Mouse (Mus musculus): ENCODE data around the gene Vasp. TPM values are rescaled to one million over a fixed set of nuclear protein-coding genes. Genes with fewer than 3 reads are reported as not detected.

Vasp gene
- polyA plus RNA-seq, 1 experiment from 2014 or later = 70.0 TPM

DNA sequence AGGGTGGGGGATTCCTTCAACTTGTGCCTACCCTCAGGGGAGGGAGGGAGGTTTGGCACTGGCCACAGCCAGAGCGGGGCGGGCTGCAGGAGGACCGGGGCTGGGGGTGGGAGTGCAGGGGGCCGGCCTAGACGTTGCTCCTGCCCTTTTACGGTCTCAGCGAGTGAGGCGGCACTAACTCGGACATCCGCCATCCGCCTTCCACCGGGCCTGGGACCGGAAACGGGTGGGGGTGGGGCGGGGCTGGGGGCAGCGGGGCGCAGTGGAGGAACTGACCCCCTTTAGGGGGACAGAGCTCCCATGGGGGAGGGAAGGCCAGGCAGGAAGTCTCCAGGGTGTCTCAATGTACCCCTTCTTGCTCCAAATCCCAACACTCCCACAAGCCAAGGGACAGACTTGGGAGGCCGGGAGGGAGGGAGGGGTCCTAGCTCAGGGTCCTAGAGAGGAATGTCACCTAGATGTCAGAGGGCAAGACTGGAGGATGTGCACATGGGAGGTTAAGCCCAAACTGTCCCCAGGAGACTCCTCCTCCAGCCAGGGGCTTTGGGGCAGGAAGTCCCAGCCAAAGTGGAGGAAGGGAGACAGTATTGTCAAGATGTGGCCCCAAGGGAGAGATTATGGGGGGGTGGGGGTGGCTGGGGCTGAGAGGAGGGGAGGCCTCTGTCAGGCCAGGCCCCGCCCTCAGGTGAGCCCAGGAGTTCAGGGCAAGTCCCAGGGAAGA is 1.7 kb downstream of the Vasp start:
- Histone ChIP-seq H3K4me3 (ENCODE audit: low read depth, low read length) (peak overlapping the region; percentile 83), H3K27ac (replicated peaks; ENCODE audit: low read depth, low read length) (peak overlapping the region; percentile 87), H3K4me2 (ENCODE audit: low read depth, low read length) (peak overlapping the region; percentile 98), H3K36me3 (ENCODE audit: control insufficient read depth, insufficient read depth, low read length) (peaks cover 16% of the 10 kb centered on the region), H3K9me3 (ENCODE audit: control insufficient read depth, low read length) (no peaks in the 10 kb centered on the region), H3K27me3 (replicated peaks; ENCODE audit: control insufficient read depth, insufficient read depth, low read length) (no peaks in the 10 kb centered on the region), H3K9ac (ENCODE audit: low read depth, low read length) (peak overlapping the region; percentile 81), H3K4me1 (ENCODE audit: control insufficient read depth, insufficient read depth, low read length) (peaks cover 14% of the 10 kb centered on the region; the same call in 1 of the 2 replicates)
- WGBS = 0% methylated on average over 2 of the region's 19 CpGs
- ATAC-seq (ENCODE audit: low read depth) (peak; percentile 34; the same call in 1 of the 2 replicates), DNase-seq (ENCODE audit: low spot score) (peak; percentile 75)

DNA sequence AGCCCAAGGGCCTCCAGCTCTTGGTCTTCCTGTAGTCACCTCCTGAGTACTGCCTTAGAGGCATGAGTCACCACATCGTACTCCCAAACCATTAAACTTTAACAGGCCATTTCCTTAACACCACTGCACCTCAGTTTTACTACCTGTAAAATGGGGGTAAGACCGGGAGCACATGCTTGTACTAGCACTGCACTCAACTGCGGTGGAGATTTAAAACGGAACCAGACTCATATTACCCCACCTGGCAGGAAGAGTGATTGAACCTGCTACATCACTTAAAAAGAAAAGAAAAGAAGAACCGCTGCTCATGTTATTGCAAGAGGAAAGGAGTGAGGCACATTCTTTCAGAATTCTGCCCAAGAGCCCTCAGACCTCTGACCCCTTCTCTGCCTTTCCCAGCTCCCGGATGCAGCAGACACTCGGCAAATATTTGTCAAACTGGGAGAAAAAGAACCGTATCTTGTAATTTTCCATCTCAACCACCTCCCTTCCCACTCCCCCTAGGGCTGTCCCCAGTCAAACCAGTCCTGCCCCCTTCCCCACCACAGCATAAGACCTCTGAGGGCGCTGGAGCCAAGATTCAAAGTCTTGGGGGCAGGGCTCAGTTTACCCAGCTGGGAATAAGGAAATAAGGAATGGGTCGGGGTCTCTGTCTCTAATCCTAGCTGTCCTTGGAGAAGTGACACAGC is 2.5 kb downstream of the Vasp start:
- Histone ChIP-seq H3K27me3 (replicated peaks; ENCODE audit: control insufficient read depth, insufficient read depth, low read length) (no peaks in the 10 kb centered on the region), H3K9ac (ENCODE audit: low read depth, low read length) (peak overlapping the region; percentile 81), H3K4me3 (ENCODE audit: low read depth, low read length) (peak overlapping the region; percentile 83), H3K4me2 (ENCODE audit: low read depth, low read length) (peak overlapping the region; percentile 98), H3K4me1 (ENCODE audit: control insufficient read depth, insufficient read depth, low read length) (peaks cover 14% of the 10 kb centered on the region; the same call in 1 of the 2 replicates), H3K27ac (replicated peaks; ENCODE audit: low read depth, low read length) (peak overlapping the region; percentile 87), H3K36me3 (ENCODE audit: control insufficient read depth, insufficient read depth, low read length) (peaks cover 24% of the 10 kb centered on the region), H3K9me3 (ENCODE audit: control insufficient read depth, low read length) (no peaks in the 10 kb centered on the region)
- DNase-seq (ENCODE audit: low spot score) (no peak), ATAC-seq (ENCODE audit: low read depth) (no peak)
- 29% methylated on average over 10 of the region's 10 CpGs for WGBS

GRCm38 (mm10) chr7:19267051-19267450 is 4.6 kb downstream of the Vasp start:
- H3K9me3 ChIP-seq (ENCODE audit: control insufficient read depth, low read length) = no peaks in the 10 kb centered on the region
- no peak for ATAC-seq (ENCODE audit: low read depth)
- WGBS = 62% methylated on average over 10 of the region's 10 CpGs
- no peak overlapping the region for H3K4me2 ChIP-seq (ENCODE audit: low read depth, low read length)
- peaks cover 44% of the 10 kb centered on the region for H3K36me3 ChIP-seq (ENCODE audit: control insufficient read depth, insufficient read depth, low read length)
- H3K9ac ChIP-seq (ENCODE audit: low read depth, low read length) = no peak overlapping the region
- peaks cover 14% of the 10 kb centered on the region; the same call in 1 of the 2 replicates for H3K4me1 ChIP-seq (ENCODE audit: control insufficient read depth, insufficient read depth, low read length)
- H3K27me3 ChIP-seq (replicated peaks; ENCODE audit: control insufficient read depth, insufficient read depth, low read length) = no peaks in the 10 kb centered on the region
- no peak overlapping the region for H3K4me3 ChIP-seq (ENCODE audit: low read depth, low read length)
- H3K27ac ChIP-seq (replicated peaks; ENCODE audit: low read depth, low read length) = no peak overlapping the region
- no peak for DNase-seq (ENCODE audit: low spot score)

GRCm38 (mm10) chr7:19265928-19266822 is 5.4 kb downstream of the Vasp start:
- H3K9ac ChIP-seq (ENCODE audit: low read depth, low read length) = no peak overlapping the region
- peaks cover 14% of the 10 kb centered on the region; the same call in 1 of the 2 replicates for H3K4me1 ChIP-seq (ENCODE audit: control insufficient read depth, insufficient read depth, low read length)
- WGBS = 80% methylated on average over 10 of the region's 10 CpGs
- H3K4me2 ChIP-seq (ENCODE audit: low read depth, low read length) = no peak overlapping the region
- no peak for DNase-seq (ENCODE audit: low spot score)
- ATAC-seq (ENCODE audit: low read depth) = no peak
- no peaks in the 10 kb centered on the region for H3K9me3 ChIP-seq (ENCODE audit: control insufficient read depth, low read length)
- peaks cover 52% of the 10 kb centered on the region for H3K36me3 ChIP-seq (ENCODE audit: control insufficient read depth, insufficient read depth, low read length)
- no peak overlapping the region for H3K27ac ChIP-seq (replicated peaks; ENCODE audit: low read depth, low read length)
- H3K27me3 ChIP-seq (replicated peaks; ENCODE audit: control insufficient read depth, insufficient read depth, low read length) = no peaks in the 10 kb centered on the region
- H3K4me3 ChIP-seq (ENCODE audit: low read depth, low read length) = no peak overlapping the region

DNA sequence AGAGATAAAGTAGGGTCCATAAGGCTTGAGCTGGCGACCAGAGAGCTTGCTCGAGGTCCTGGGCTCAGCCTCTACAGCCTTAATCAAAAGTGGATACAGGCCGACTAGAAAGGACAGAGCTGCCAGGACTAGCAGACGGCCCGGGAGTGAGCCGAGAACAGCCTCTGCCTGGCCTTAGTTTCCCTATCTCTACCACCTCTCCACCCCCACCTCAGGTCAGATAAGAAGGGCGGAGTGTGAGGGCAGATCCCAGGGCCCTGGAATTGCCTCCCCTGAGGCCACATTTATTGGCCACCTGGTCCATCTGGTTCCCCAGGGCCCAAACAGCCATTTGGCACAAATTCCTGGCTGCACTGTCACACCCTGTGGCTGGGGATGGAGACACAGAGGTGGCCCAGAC is 6.5 kb downstream of the Vasp start:
- H3K4me2 ChIP-seq (ENCODE audit: low read depth, low read length) = no peak overlapping the region
- WGBS = 85% methylated on average over 7 of the region's 7 CpGs
- H3K4me1 ChIP-seq (ENCODE audit: control insufficient read depth, insufficient read depth, low read length) = peaks cover 13% of the 10 kb centered on the region; the same call in 1 of the 2 replicates
- H3K9ac ChIP-seq (ENCODE audit: low read depth, low read length) = no peak overlapping the region
- no peak overlapping the region for H3K27ac ChIP-seq (replicated peaks; ENCODE audit: low read depth, low read length)
- peaks cover 63% of the 10 kb centered on the region for H3K36me3 ChIP-seq (ENCODE audit: control insufficient read depth, insufficient read depth, low read length)
- H3K9me3 ChIP-seq (ENCODE audit: control insufficient read depth, low read length) = no peaks in the 10 kb centered on the region
- H3K4me3 ChIP-seq (ENCODE audit: low read depth, low read length) = no peak overlapping the region
- ATAC-seq (ENCODE audit: low read depth) (no peak), DNase-seq (ENCODE audit: low spot score) (no peak)
- H3K27me3 ChIP-seq (replicated peaks; ENCODE audit: control insufficient read depth, insufficient read depth, low read length) = no peaks in the 10 kb centered on the region

DNA sequence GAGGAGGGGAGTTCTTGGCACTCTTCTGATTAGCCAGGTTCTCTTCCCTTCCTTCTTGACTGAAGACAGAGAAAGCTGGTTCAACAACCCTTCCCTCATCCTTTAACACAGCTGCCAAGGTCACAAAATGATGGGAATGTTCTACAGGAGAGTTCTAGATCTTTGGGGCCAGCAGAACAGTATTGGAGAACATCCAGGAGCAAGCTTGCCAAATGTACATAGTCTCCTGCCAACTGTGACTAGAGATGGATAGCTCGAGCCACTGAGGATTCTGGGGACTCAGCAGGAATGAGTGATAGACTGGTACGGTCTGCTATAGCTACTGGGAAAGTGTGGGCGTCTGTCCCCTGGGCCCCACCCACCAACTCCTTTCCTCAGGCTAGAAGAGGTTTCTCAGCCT is 13.3 kb downstream of the Vasp start:
- H3K4me1 ChIP-seq (ENCODE audit: control insufficient read depth, insufficient read depth, low read length) = no peaks in the 10 kb centered on the region
- no peak overlapping the region for H3K9ac ChIP-seq (ENCODE audit: low read depth, low read length)
- H3K27ac ChIP-seq (replicated peaks; ENCODE audit: low read depth, low read length) = no peak overlapping the region
- no peak overlapping the region for H3K4me2 ChIP-seq (ENCODE audit: low read depth, low read length)
- H3K27me3 ChIP-seq (replicated peaks; ENCODE audit: control insufficient read depth, insufficient read depth, low read length) = no peaks in the 10 kb centered on the region
- H3K9me3 ChIP-seq (ENCODE audit: control insufficient read depth, low read length) = no peaks in the 10 kb centered on the region
- ATAC-seq (ENCODE audit: low read depth) = no peak
- no peak for DNase-seq (ENCODE audit: low spot score)
- no peak overlapping the region for H3K4me3 ChIP-seq (ENCODE audit: low read depth, low read length)
- WGBS = 74% methylated on average over 2 of the region's 3 CpGs
- peaks cover 78% of the 10 kb centered on the region for H3K36me3 ChIP-seq (ENCODE audit: control insufficient read depth, insufficient read depth, low read length)

GRCm38 (mm10) chr7:19257390-19258022 is 14.1 kb downstream of the Vasp start:
- Histone ChIP-seq H3K27me3 (replicated peaks; ENCODE audit: control insufficient read depth, insufficient read depth, low read length) (no peaks in the 10 kb centered on the region), H3K9ac (ENCODE audit: low read depth, low read length) (no peak overlapping the region), H3K36me3 (ENCODE audit: control insufficient read depth, insufficient read depth, low read length) (peaks cover 70% of the 10 kb centered on the region), H3K4me3 (ENCODE audit: low read depth, low read length) (no peak overlapping the region), H3K4me2 (ENCODE audit: low read depth, low read length) (no peak overlapping the region), H3K9me3 (ENCODE audit: control insufficient read depth, low read length) (no peaks in the 10 kb centered on the region), H3K27ac (replicated peaks; ENCODE audit: low read depth, low read length) (no peak overlapping the region), H3K4me1 (ENCODE audit: control insufficient read depth, insufficient read depth, low read length) (no peaks in the 10 kb centered on the region)
- peak; percentile 78 for ATAC-seq (ENCODE audit: low read depth)
- peak; percentile 91 for DNase-seq (ENCODE audit: low spot score)
- 35% methylated on average over 11 of the region's 11 CpGs for WGBS

DNA sequence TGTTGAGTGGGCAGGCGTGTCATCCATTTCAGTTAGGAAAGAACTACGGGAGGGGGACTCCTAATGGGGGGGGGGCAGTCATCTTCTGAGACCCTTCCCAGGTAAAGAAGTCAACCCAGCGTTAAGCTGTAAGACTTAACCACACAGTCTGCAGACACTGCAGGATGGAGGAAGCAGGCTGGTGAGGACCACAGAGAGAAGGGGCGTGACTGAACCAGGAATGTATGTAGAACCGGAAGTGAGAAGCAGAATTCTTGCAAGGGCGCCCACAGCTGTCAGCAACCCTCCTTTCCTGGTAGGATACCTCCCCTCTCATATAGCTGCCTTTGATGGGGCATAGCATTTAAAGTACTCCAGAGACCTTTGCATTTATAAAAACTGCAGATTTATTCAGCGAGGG is 15.1 kb downstream of the Vasp start:
- WGBS = 74% methylated on average over 7 of the region's 7 CpGs

More for the DNA sequence above, 15.1 kb downstream of the Vasp start:
- H3K4me1 ChIP-seq (ENCODE audit: control insufficient read depth, insufficient read depth, low read length) = no peaks in the 10 kb centered on the region
- peak; percentile 35 for DNase-seq (ENCODE audit: low spot score)
- no peaks in the 10 kb centered on the region for H3K27me3 ChIP-seq (replicated peaks; ENCODE audit: control insufficient read depth, insufficient read depth, low read length)
- peaks cover 61% of the 10 kb centered on the region for H3K36me3 ChIP-seq (ENCODE audit: control insufficient read depth, insufficient read depth, low read length)
- no peak overlapping the region for H3K4me2 ChIP-seq (ENCODE audit: low read depth, low read length)
- ATAC-seq (ENCODE audit: low read depth) = no peak
- no peak overlapping the region for H3K27ac ChIP-seq (replicated peaks; ENCODE audit: low read depth, low read length)
- H3K9ac ChIP-seq (ENCODE audit: low read depth, low read length) = no peak overlapping the region
- no peaks in the 10 kb centered on the region for H3K9me3 ChIP-seq (ENCODE audit: control insufficient read depth, low read length)
- H3K4me3 ChIP-seq (ENCODE audit: low read depth, low read length) = no peak overlapping the region

Data from embryonic facial prominence, embryonic 14.5 days (tissue).